Mouse (Mus musculus): ENCODE measurements around the gene Twf1. TPM values are rescaled to one million over a fixed set of nuclear protein-coding genes. Genes with fewer than 3 reads are reported as not detected.
A peak's percentile ranks its signal among the peaks of the same experiment; 100 is the strongest.

Twf1 gene
- polyA plus RNA-seq, 1 experiment from 2014 or later = 64.1 TPM

GRCm38 (mm10) chr15:94593586-94593985, 3.9 kb upstream of the Twf1 start:
- Histone ChIP-seq H3K9me3 (replicated peaks) (no peaks in the 10 kb centered on the region), H3K27me3 (ENCODE audit: low read depth, poor library complexity, severe bottlenecking) (no peaks in the 10 kb centered on the region)
- WGBS = 79% methylated on average over 1 of the region's 1 CpGs

GRCm38 (mm10) chr15:94591356-94591755, 1.7 kb upstream of the Twf1 start:
- Histone ChIP-seq H3K9me3 (replicated peaks) (no peaks in the 10 kb centered on the region), H3K4me1 (peaks cover 14% of the 10 kb centered on the region), H3K36me3 (peaks cover 4% of the 10 kb centered on the region; the same call in 1 of the 2 replicates), H3K27me3 (ENCODE audit: low read depth, poor library complexity, severe bottlenecking) (no peaks in the 10 kb centered on the region), H3K27ac (no peak overlapping the region), H3K4me3 (no peak overlapping the region)
- peak; percentile 21 for DNase-seq (ENCODE audit: low spot score)
- WGBS = 58% methylated on average over 4 of the region's 4 CpGs

More at GRCm38 (mm10) chr15:94593586-94593985, 3.9 kb upstream of the Twf1 start:
- Histone ChIP-seq H3K27ac (no peak overlapping the region), H3K4me3 (no peak overlapping the region), H3K36me3 (no peaks in the 10 kb centered on the region), H3K4me1 (peaks cover 6% of the 10 kb centered on the region)
- DNase-seq (ENCODE audit: low spot score) = no peak

GRCm38 (mm10) chr15:94590083-94590482, 394 bp upstream of the Twf1 start:
- Histone ChIP-seq H3K27ac (peak overlapping the region; percentile 92), H3K36me3 (peaks cover 17% of the 10 kb centered on the region), H3K27me3 (ENCODE audit: low read depth, poor library complexity, severe bottlenecking) (no peaks in the 10 kb centered on the region), H3K9me3 (replicated peaks) (no peaks in the 10 kb centered on the region), H3K4me1 (peaks cover 14% of the 10 kb centered on the region), H3K4me3 (peak overlapping the region; percentile 99)
- DNase-seq (ENCODE audit: low spot score) = no peak
- 18% methylated on average over 8 of the region's 8 CpGs for WGBS

- Histone ChIP-seq H3K4me3 (peak overlapping the region; percentile 99), H3K36me3 (peaks cover 37% of the 10 kb centered on the region), H3K27me3 (ENCODE audit: low read depth, poor library complexity, severe bottlenecking) (no peaks in the 10 kb centered on the region), H3K9me3 (replicated peaks) (no peaks in the 10 kb centered on the region), H3K27ac (no peak overlapping the region), H3K4me1 (peaks cover 14% of the 10 kb centered on the region)
- no peak for DNase-seq (ENCODE audit: low spot score)
- 88% methylated on average over 9 of the region's 9 CpGs for WGBS
Measured at GRCm38 (mm10) chr15:94587826-94588715, 1.6 kb downstream of the Twf1 start.

GRCm38 (mm10) chr15:94584738-94585137, 5.0 kb downstream of the Twf1 start:
- peaks cover 19% of the 10 kb centered on the region for H3K4me1 ChIP-seq
- H3K27ac ChIP-seq = no peak overlapping the region
- DNase-seq (ENCODE audit: low spot score) = no peak
- no peak overlapping the region for H3K4me3 ChIP-seq
- no peaks in the 10 kb centered on the region for H3K27me3 ChIP-seq (ENCODE audit: low read depth, poor library complexity, severe bottlenecking)
- peaks cover 69% of the 10 kb centered on the region for H3K36me3 ChIP-seq
- WGBS = 84% methylated on average over 4 of the region's 4 CpGs
- H3K9me3 ChIP-seq (replicated peaks) = no peaks in the 10 kb centered on the region

- DNase-seq (ENCODE audit: low spot score) = no peak
- H3K27ac ChIP-seq = no peak overlapping the region
- 93% methylated on average over 10 of the region's 10 CpGs for WGBS
- no peaks in the 10 kb centered on the region for H3K27me3 ChIP-seq (ENCODE audit: low read depth, poor library complexity, severe bottlenecking)
- peaks cover 9% of the 10 kb centered on the region for H3K4me1 ChIP-seq
- H3K9me3 ChIP-seq (replicated peaks) = no peaks in the 10 kb centered on the region
- H3K4me3 ChIP-seq = no peak overlapping the region
- peaks cover 84% of the 10 kb centered on the region for H3K36me3 ChIP-seq
Measured at GRCm38 (mm10) chr15:94583153-94583552, 6.5 kb downstream of the Twf1 start.

GRCm38 (mm10) chr15:94582000-94582593, 7.6 kb downstream of the Twf1 start:
- no peak for DNase-seq (ENCODE audit: low spot score)
- Histone ChIP-seq H3K4me1 (peaks cover 5% of the 10 kb centered on the region; the same call in 1 of the 2 replicates), H3K27me3 (ENCODE audit: low read depth, poor library complexity, severe bottlenecking) (no peaks in the 10 kb centered on the region), H3K9me3 (replicated peaks) (no peaks in the 10 kb centered on the region), H3K4me3 (no peak overlapping the region), H3K27ac (no peak overlapping the region), H3K36me3 (peaks cover 87% of the 10 kb centered on the region)
- WGBS = 75% methylated on average over 7 of the region's 7 CpGs

GRCm38 (mm10) chr15:94574566-94575268, 15.0 kb downstream of the Twf1 start:
- no peak for DNase-seq (ENCODE audit: low spot score)
- peaks cover 2% of the 10 kb centered on the region; the same call in 1 of the 2 replicates for H3K4me1 ChIP-seq
- no peak overlapping the region for H3K27ac ChIP-seq
- no peak overlapping the region for H3K4me3 ChIP-seq
- H3K27me3 ChIP-seq (ENCODE audit: low read depth, poor library complexity, severe bottlenecking) = no peaks in the 10 kb centered on the region
- H3K36me3 ChIP-seq = peaks cover 18% of the 10 kb centered on the region
- H3K9me3 ChIP-seq (replicated peaks) = no peaks in the 10 kb centered on the region
- WGBS = 78% methylated on average over 4 of the region's 4 CpGs

- 83% methylated on average over 7 of the region's 8 CpGs for WGBS
- H3K36me3 ChIP-seq = no peaks in the 10 kb centered on the region
- H3K27me3 ChIP-seq (ENCODE audit: low read depth, poor library complexity, severe bottlenecking) = no peaks in the 10 kb centered on the region
- peaks cover 2% of the 10 kb centered on the region; the same call in 1 of the 2 replicates for H3K4me1 ChIP-seq
- no peak for DNase-seq (ENCODE audit: low spot score)
- no peak overlapping the region for H3K4me3 ChIP-seq
- H3K27ac ChIP-seq = no peak overlapping the region
- no peaks in the 10 kb centered on the region for H3K9me3 ChIP-seq (replicated peaks)
Measured at GRCm38 (mm10) chr15:94572746-94573145, 16.9 kb downstream of the Twf1 start.

- peaks cover 2% of the 10 kb centered on the region; the same call in 1 of the 2 replicates for H3K4me1 ChIP-seq
- no peak for DNase-seq (ENCODE audit: low spot score)
- H3K27ac ChIP-seq = no peak overlapping the region
- H3K27me3 ChIP-seq (ENCODE audit: low read depth, poor library complexity, severe bottlenecking) = no peaks in the 10 kb centered on the region
- no peaks in the 10 kb centered on the region for H3K9me3 ChIP-seq (replicated peaks)
- no peaks in the 10 kb centered on the region for H3K36me3 ChIP-seq
- WGBS = 92% methylated on average over 4 of the region's 4 CpGs
- no peak overlapping the region for H3K4me3 ChIP-seq
Measured at GRCm38 (mm10) chr15:94571501-94571900, 18.2 kb downstream of the Twf1 start.

- 95% methylated on average over 10 of the region's 10 CpGs for WGBS
- no peak for DNase-seq (ENCODE audit: low spot score)
- Histone ChIP-seq H3K4me1 (peaks cover 2% of the 10 kb centered on the region; the same call in 1 of the 2 replicates), H3K27ac (no peak overlapping the region), H3K4me3 (no peak overlapping the region), H3K27me3 (ENCODE audit: low read depth, poor library complexity, severe bottlenecking) (no peaks in the 10 kb centered on the region), H3K9me3 (replicated peaks) (no peaks in the 10 kb centered on the region), H3K36me3 (no peaks in the 10 kb centered on the region)
Measured at GRCm38 (mm10) chr15:94568496-94569182, 21.1 kb downstream of the Twf1 start.

- Histone ChIP-seq H3K36me3 (no peaks in the 10 kb centered on the region), H3K4me1 (peaks cover 2% of the 10 kb centered on the region; the same call in 1 of the 2 replicates), H3K4me3 (no peak overlapping the region), H3K27me3 (ENCODE audit: low read depth, poor library complexity, severe bottlenecking) (no peaks in the 10 kb centered on the region), H3K27ac (no peak overlapping the region), H3K9me3 (replicated peaks) (no peaks in the 10 kb centered on the region)
- 84% methylated on average over 9 of the region's 9 CpGs for WGBS
- no peak for DNase-seq (ENCODE audit: low spot score)
Measured at GRCm38 (mm10) chr15:94565854-94566253, 23.8 kb downstream of the Twf1 start.

Data from limb, embryonic 10.5 days (tissue).